Mouse (Mus musculus) midbrain, embryonic 15.5 days (tissue): ENCODE data around the gene Borcs8. TPM values are rescaled to one million over a fixed set of nuclear protein-coding genes. Genes with fewer than 3 reads are reported as not detected.

Source experiments
- ATAC-seq: fragments of 200-750 bp; cut with Nextera tagmentation; replicated peaks from 2 replicates; pipeline ENCODE4 v1.8.0; 2017; ENCODE audit warnings: moderate TSS enrichment
- H3K27ac ChIP-seq: fragments of 300-500 bp; sonication (generic); 2 replicates; pipeline ENCODE4 v1.5.1; 2015; ENCODE audit warnings: mild to moderate bottlenecking, inconsistent platforms
- H3K27me3 ChIP-seq: fragments of 300-500 bp; sonication (generic); replicated peaks from 2 replicates; pipeline ENCODE4 v1.6.1; 2015; ENCODE audit warnings: inconsistent platforms
- H3K36me3 ChIP-seq: fragments of 300-500 bp; sonication (generic); replicated peaks from 2 replicates; pipeline ENCODE4 v1.6.1; 2015; ENCODE audit warnings: inconsistent platforms
- H3K4me1 ChIP-seq: fragments of 300-500 bp; sonication (generic); 2 replicates; pipeline ENCODE4 v1.6.1; 2015; ENCODE audit warnings: inconsistent platforms
- H3K4me2 ChIP-seq: fragments of 300-500 bp; sonication (generic); 2 replicates; pipeline ENCODE4 v1.6.1; 2015; ENCODE audit warnings: inconsistent platforms, mild to moderate bottlenecking, moderate library complexity
- H3K4me3 ChIP-seq: fragments of 300-500 bp; sonication (generic); 2 replicates; pipeline ENCODE4 v1.5.1; 2015; ENCODE audit warnings: mild to moderate bottlenecking, inconsistent platforms
- H3K9ac ChIP-seq: fragments of 300-500 bp; sonication (generic); 2 replicates; pipeline ENCODE4 v1.6.1; 2015; ENCODE audit warnings: mild to moderate bottlenecking, inconsistent platforms
- H3K9me3 ChIP-seq: fragments of 300-500 bp; sonication (generic); 2 replicates; pipeline ENCODE4 v1.6.1; 2016; ENCODE audit warnings: inconsistent platforms
- WGBS: fragments of 180-500 bp; shearing (Covaris S2); methylation state at CpG from one replicate; pipeline ENCODE4 v1.1.7; 2015; ENCODE audit warnings: mixed read lengths; 5-methylcytosine and 5-hydroxymethylcytosine counted together
- polyA plus RNA-seq: library from polyadenylated mRNA; unstranded; fragments of >200 nt; fragmentation: Nextera tagmentation; extraction: Ambion mirVana; gene quantifications from 2 replicates; pipeline ENCODE4 v1.2.1, GENCODE M21; 2015

Gene Borcs8
- polyA plus RNA-seq, 1 experiment from 2014 or later: 59.1 TPM

GRCm38 (mm10) chr8:70118726-70119700, 20.3 kb upstream of the Borcs8 start:
- H3K36me3 ChIP-seq: peaks cover 14% of the 10 kb centered on the region
- peak overlapping the region; percentile 95 for H3K27ac ChIP-seq
- 3% methylated on average over 17 of the region's 17 CpGs for WGBS
- no peaks in the 10 kb centered on the region for H3K9me3 ChIP-seq
- peaks cover 4% of the 10 kb centered on the region; the same call in 1 of the 2 replicates for H3K27me3 ChIP-seq
- peak overlapping the region; percentile 73 for H3K4me3 ChIP-seq
- peak; percentile 85 for ATAC-seq
- peak overlapping the region; percentile 77 for H3K4me2 ChIP-seq
- peak overlapping the region; percentile 78 for H3K9ac ChIP-seq
- H3K4me1 ChIP-seq: peaks cover 38% of the 10 kb centered on the region

DNA sequence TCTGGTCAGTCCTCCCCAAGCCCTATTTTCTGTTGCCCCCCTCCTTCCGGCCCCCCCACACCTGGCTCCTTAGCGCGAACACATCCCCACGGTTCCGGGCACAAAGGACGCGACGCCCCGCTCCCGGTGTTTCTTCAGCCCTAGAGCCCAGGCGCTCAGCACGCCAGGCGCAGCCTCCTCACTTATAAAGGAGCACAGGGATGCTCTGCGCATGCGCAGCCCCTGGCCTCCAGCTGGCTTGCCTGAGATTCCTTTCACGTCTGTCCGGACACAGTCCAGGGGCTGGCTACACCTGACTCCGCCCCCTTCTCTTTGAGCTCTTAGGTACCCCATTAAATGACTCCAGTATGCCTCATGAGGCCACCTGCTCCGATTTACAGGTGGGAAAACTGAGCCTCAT, 18.6 kb upstream of the Borcs8 start, which contains the start of gene Ncan:
Ncan (minus strand) TSS at position 207 of the 400 bp plus-strand sequence.
- Histone ChIP-seq H3K4me3 (peak within 1 kb of the TSS; percentile 73), H3K27me3 (no peaks in the 10 kb centered on the region; the same call in 1 of the 2 replicates), H3K4me1 (peaks cover 28% of the 10 kb centered on the region), H3K36me3 (no peaks in the 10 kb centered on the region), H3K27ac (peak within 1 kb of the TSS; percentile 95), H3K9ac (peak within 1 kb of the TSS; percentile 78), H3K9me3 (no peaks in the 10 kb centered on the region), H3K4me2 (peak within 1 kb of the TSS; percentile 77)
- peak; percentile 78 for ATAC-seq
- WGBS: 2% methylated on average over 19 of the region's 19 CpGs

DNA sequence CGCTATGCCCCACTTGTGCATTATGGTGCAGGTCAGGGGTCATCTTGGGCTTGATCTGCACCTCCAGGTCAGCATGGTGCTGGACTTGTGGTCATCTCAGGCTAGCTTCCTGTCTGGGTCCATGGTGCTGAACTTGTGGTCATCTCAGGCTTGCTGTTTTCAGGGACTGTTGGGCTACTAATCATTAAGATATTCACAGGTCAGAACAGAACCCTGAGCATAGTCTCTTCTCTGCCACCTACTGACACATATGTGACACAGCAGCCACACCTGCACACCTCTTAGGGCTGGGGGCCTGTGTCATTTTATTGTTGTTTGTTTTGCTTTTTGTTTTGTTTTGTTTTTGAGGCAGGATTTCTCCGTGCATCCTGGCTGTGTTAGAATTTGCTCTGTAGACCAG, 16.4 kb upstream of the Borcs8 start:
- no peaks in the 10 kb centered on the region for H3K9me3 ChIP-seq
- H3K27me3 ChIP-seq: no peaks in the 10 kb centered on the region; the same call in 1 of the 2 replicates
- no peaks in the 10 kb centered on the region for H3K36me3 ChIP-seq
- no peak overlapping the region for H3K9ac ChIP-seq
- H3K4me1 ChIP-seq: peaks cover 12% of the 10 kb centered on the region
- ATAC-seq: no peak
- H3K4me3 ChIP-seq: no peak overlapping the region
- 53% methylated on average over 2 of the region's 2 CpGs for WGBS
- H3K4me2 ChIP-seq: no peak overlapping the region
- no peak overlapping the region for H3K27ac ChIP-seq

GRCm38 (mm10) chr8:70124992-70125391, 14.3 kb upstream of the Borcs8 start:
- Histone ChIP-seq H3K4me2 (no peak overlapping the region), H3K4me1 (peaks cover 4% of the 10 kb centered on the region), H3K4me3 (no peak overlapping the region), H3K27me3 (no peaks in the 10 kb centered on the region; the same call in 1 of the 2 replicates), H3K36me3 (no peaks in the 10 kb centered on the region), H3K9ac (no peak overlapping the region), H3K27ac (no peak overlapping the region), H3K9me3 (no peaks in the 10 kb centered on the region)
- ATAC-seq: no peak
- WGBS: 67% methylated on average over 8 of the region's 8 CpGs

- 64% methylated on average over 3 of the region's 3 CpGs for WGBS
Observed at GRCm38 (mm10) chr8:70128435-70128834, 10.9 kb upstream of the Borcs8 start.

DNA sequence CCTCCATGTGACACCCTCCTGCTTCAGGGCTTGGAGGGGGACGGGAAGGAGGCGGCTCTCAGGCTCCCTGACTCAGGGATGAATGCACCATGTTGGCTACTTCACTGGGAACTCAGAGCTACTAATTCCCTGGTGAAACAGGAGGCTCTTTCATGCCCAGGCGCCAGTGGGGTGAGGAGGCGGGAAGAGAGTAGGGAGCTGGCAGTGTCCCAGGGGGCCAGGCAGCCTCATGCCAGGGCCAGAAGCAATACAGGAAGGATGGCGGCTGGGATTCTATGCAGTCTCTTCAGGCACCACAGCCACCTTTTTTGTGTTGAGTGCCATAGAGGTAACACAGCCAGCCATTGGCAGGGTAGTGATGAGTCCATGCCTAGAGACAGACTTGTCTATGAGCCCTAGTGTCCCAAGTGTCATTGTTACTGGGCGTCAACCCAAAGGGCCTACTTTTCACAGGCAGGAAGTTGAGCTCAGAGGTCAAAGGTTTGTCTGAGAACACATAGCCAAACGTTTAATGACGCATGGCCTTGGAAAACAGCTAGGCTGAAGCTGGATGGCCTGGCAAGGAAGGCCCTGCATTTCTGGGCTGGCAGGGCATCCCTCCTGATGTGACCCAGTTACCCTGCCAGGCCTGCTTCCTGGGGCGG, 9.9 kb upstream of the Borcs8 start:
- Histone ChIP-seq H3K9me3 (no peaks in the 10 kb centered on the region), H3K27ac (peak overlapping the region; percentile 67; the same call in 1 of the 2 replicates), H3K36me3 (no peaks in the 10 kb centered on the region), H3K27me3 (no peaks in the 10 kb centered on the region), H3K4me3 (no peak overlapping the region), H3K4me1 (peaks cover 14% of the 10 kb centered on the region), H3K4me2 (no peak overlapping the region), H3K9ac (no peak overlapping the region)
- WGBS: 59% methylated on average over 9 of the region's 9 CpGs
- ATAC-seq: peak; percentile 53

More at GRCm38 (mm10) chr8:70128435-70128834, 10.9 kb upstream of the Borcs8 start:
- H3K4me3 ChIP-seq: no peak overlapping the region
- peak overlapping the region; percentile 67; the same call in 1 of the 2 replicates for H3K27ac ChIP-seq
- H3K4me2 ChIP-seq: no peak overlapping the region
- no peaks in the 10 kb centered on the region for H3K36me3 ChIP-seq
- H3K9me3 ChIP-seq: no peaks in the 10 kb centered on the region
- no peaks in the 10 kb centered on the region; the same call in 1 of the 2 replicates for H3K27me3 ChIP-seq
- ATAC-seq: no peak
- peaks cover 14% of the 10 kb centered on the region for H3K4me1 ChIP-seq
- no peak overlapping the region for H3K9ac ChIP-seq

- H3K9ac ChIP-seq: no peak overlapping the region
- ATAC-seq: 0 out of 2 replicates have a peak, but pooled peaks have one; percentile 1
- peaks cover 5% of the 10 kb centered on the region; the same call in 1 of the 2 replicates for H3K36me3 ChIP-seq
- peak overlapping the region; percentile 67 for H3K27ac ChIP-seq
- peaks cover 14% of the 10 kb centered on the region for H3K4me1 ChIP-seq
- no peaks in the 10 kb centered on the region for H3K9me3 ChIP-seq
- H3K27me3 ChIP-seq: no peaks in the 10 kb centered on the region
- WGBS: 87% methylated on average over 3 of the region's 3 CpGs
- no peak overlapping the region for H3K4me2 ChIP-seq
- H3K4me3 ChIP-seq: no peak overlapping the region
Observed at GRCm38 (mm10) chr8:70130066-70130465, 9.2 kb upstream of the Borcs8 start.

DNA sequence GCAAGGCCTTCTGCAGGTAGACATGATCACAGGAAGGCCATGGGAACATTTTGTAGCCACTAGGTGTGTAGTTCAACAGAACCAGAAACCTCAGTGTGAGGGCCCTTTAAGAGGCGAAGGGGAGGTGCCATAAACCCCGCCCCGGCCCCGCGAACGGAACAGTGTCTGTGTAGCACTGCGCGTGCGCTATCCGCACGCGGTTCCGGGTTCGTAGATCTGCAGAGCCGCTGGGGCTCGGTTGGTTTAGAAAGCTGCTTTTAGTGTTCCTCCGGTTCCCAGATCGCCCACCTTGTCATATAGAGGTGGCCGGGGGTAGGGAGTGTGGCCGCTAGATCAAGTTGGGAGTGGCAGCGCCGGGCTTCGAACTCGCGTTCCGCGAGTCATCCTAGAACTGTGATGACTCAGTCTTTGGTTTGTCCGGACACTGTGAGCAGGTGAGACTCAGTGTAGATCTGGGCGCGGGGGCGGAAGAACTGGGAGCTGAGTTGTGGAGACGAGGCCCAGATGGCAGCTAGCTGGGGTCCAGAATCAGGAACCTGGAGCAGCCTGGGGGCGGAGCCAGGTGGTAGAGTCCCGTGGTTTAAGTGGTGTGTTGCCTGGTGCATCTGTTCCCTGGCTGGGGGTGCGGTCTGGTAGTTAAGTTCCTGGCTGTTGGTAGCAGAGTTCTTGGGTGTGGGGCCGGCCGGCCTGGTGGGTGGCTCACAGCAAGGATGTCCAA, 8.0 kb upstream of the Borcs8 start, which contains the start of gene Nr2c2ap:
Nr2c2ap (plus strand) TSS at position 168 of the 718 bp plus-strand sequence.
- Histone ChIP-seq H3K9ac (peak within 1 kb of the TSS; percentile 65), H3K27ac (peak within 1 kb of the TSS; percentile 67), H3K4me1 (peaks cover 14% of the 10 kb centered on the region), H3K27me3 (no peaks in the 10 kb centered on the region), H3K9me3 (no peaks in the 10 kb centered on the region), H3K4me3 (peak within 1 kb of the TSS; percentile 76), H3K36me3 (peaks cover 5% of the 10 kb centered on the region; the same call in 1 of the 2 replicates), H3K4me2 (peak within 1 kb of the TSS; percentile 74)
- peak; percentile 85 for ATAC-seq
- 2% methylated on average over 37 of the region's 37 CpGs for WGBS

DNA sequence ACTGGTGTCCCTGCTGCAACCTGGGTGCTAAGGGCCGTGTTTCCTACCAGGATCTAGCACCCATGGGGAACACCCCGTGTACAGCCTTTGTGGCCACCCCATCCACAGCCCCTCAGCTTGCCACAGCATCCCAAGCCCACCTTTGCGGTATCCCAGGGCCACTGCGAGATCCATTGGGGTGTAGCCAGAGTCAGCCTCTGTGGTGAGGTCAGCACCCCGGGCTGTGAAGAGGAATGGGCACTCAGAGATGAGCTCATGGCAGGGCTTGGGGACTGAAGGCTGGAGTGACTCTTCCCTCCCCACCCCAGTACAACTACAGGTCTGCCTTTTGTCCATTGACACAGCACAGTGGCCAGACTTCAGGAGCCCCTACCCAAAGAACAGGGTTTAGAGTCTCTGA, 5.2 kb upstream of the Borcs8 start:
- peaks cover 26% of the 10 kb centered on the region for H3K4me1 ChIP-seq
- H3K9me3 ChIP-seq: no peaks in the 10 kb centered on the region
- peaks cover 5% of the 10 kb centered on the region; the same call in 1 of the 2 replicates for H3K36me3 ChIP-seq
- H3K4me2 ChIP-seq: no peak overlapping the region
- ATAC-seq: no peak
- no peak overlapping the region for H3K27ac ChIP-seq
- no peak overlapping the region for H3K9ac ChIP-seq
- H3K27me3 ChIP-seq: no peaks in the 10 kb centered on the region
- no peak overlapping the region for H3K4me3 ChIP-seq
- 94% methylated on average over 5 of the region's 5 CpGs for WGBS

- WGBS: 94% methylated on average over 9 of the region's 9 CpGs
- H3K27ac ChIP-seq: no peak overlapping the region
- no peak overlapping the region for H3K9ac ChIP-seq
- H3K9me3 ChIP-seq: no peaks in the 10 kb centered on the region
- H3K4me3 ChIP-seq: no peak overlapping the region
- H3K27me3 ChIP-seq: no peaks in the 10 kb centered on the region
- no peak for ATAC-seq
- no peak overlapping the region for H3K4me2 ChIP-seq
- H3K4me1 ChIP-seq: peaks cover 27% of the 10 kb centered on the region
- H3K36me3 ChIP-seq: peaks cover 5% of the 10 kb centered on the region; the same call in 1 of the 2 replicates
Observed at GRCm38 (mm10) chr8:70134931-70135330, 4.4 kb upstream of the Borcs8 start.

DNA sequence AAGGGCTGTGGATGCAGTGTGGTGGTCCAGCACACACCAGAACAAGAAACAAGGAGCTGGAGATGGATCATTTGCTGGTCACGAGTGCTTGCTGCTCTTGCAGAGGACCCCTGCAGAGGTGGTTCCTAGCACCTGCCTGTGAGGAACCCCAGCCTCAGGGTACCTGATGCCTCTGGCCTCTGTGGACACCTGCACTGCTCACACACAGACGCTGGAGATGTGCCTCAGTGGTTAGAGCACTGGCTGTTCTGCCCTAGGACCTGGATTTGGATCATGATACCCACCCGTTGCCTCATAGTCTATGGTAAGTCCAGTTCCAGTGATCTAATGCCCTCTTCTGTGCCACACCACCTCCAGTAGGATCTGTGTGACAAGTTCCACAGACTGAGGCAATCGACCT, 2.7 kb upstream of the Borcs8 start:
- ATAC-seq: no peak
- H3K27ac ChIP-seq: no peak overlapping the region

More for the DNA sequence above, 2.7 kb upstream of the Borcs8 start:
- no peak overlapping the region for H3K4me2 ChIP-seq
- no peaks in the 10 kb centered on the region for H3K9me3 ChIP-seq
- 85% methylated on average over 4 of the region's 4 CpGs for WGBS
- H3K27me3 ChIP-seq: no peaks in the 10 kb centered on the region
- H3K4me3 ChIP-seq: no peak overlapping the region
- H3K36me3 ChIP-seq: peaks cover 5% of the 10 kb centered on the region; the same call in 1 of the 2 replicates
- H3K4me1 ChIP-seq: peaks cover 31% of the 10 kb centered on the region
- no peak overlapping the region for H3K9ac ChIP-seq
